Mouse (Mus musculus) frontal cortex, adult 2 months (tissue): ENCODE results near the gene Orm3. TPM values are rescaled to one million over a fixed set of nuclear protein-coding genes. Genes with fewer than 3 reads are reported as not detected.

Source experiments
- DNase-seq, 2 experiments: peaks; one replicate each; pipeline ENCODE4 v3.0.0; 2022; ENCODE audit warnings: low spot score in 1 of 2; ENCODE audit errors: extremely low spot score in 1 of 2
- polyA plus RNA-seq: library from polyadenylated mRNA; depleted of rRNA; stranded (reverse); fragments of >200 nt; gene quantifications from 2 replicates; pipeline ENCODE4 v1.2.3, GENCODE M21; 2012

Orm3 gene
- polyA plus RNA-seq, 1 experiment: not detected

- no peak for DNase-seq
Observed at GRCm38 (mm10) chr4:63362150-63362549, 6.2 kb downstream of the Orm3 start, which contains the start of gene Orm2. TSS of gene Orm2 (plus strand) at chr4:63362449.

- peak; percentile 72 to 96 for DNase-seq
Observed at GRCm38 (mm10) chr4:63368577-63368976, 12.6 kb downstream of the Orm3 start.

- DNase-seq: no peak
Observed at GRCm38 (mm10) chr4:63370897-63371296, 14.9 kb downstream of the Orm3 start.

GRCm38 (mm10) chr4:63371890-63372289, 15.9 kb downstream of the Orm3 start:
- peak in 1 of 2 experiments; percentile 51 for DNase-seq

- no peak for DNase-seq
Observed at GRCm38 (mm10) chr4:63373404-63373803, 17.4 kb downstream of the Orm3 start.

- DNase-seq: no peak
Observed at GRCm38 (mm10) chr4:63374331-63374730, 18.4 kb downstream of the Orm3 start.

- DNase-seq: no peak
Observed at GRCm38 (mm10) chr4:63375367-63375766, 19.4 kb downstream of the Orm3 start.

GRCm38 (mm10) chr4:63377483-63377882, 21.5 kb downstream of the Orm3 start:
- DNase-seq: no peak

GRCm38 (mm10) chr4:63382676-63383369, 26.9 kb downstream of the Orm3 start:
- no peak for DNase-seq

- DNase-seq: no peak
Observed at GRCm38 (mm10) chr4:63383474-63383873, 27.5 kb downstream of the Orm3 start.

- no peak for DNase-seq
Observed at GRCm38 (mm10) chr4:63384262-63384661, 28.3 kb downstream of the Orm3 start.

- DNase-seq: no peak
Observed at GRCm38 (mm10) chr4:63385253-63385652, 29.3 kb downstream of the Orm3 start.

- DNase-seq: no peak
Observed at GRCm38 (mm10) chr4:63385784-63386183, 29.8 kb downstream of the Orm3 start.

- no peak for DNase-seq
Observed at GRCm38 (mm10) chr4:63388029-63388428, 32.1 kb downstream of the Orm3 start.

GRCm38 (mm10) chr4:63389121-63389886, 33.3 kb downstream of the Orm3 start:
- no peak for DNase-seq

- DNase-seq: no peak
Observed at GRCm38 (mm10) chr4:63389887-63390528, 34.0 kb downstream of the Orm3 start.

- DNase-seq: no peak
Observed at GRCm38 (mm10) chr4:63391322-63391721, 35.4 kb downstream of the Orm3 start.

- DNase-seq: no peak
Observed at GRCm38 (mm10) chr4:63397981-63398537, 42.1 kb downstream of the Orm3 start.

GRCm38 (mm10) chr4:63398854-63399609, 43.1 kb downstream of the Orm3 start:
- DNase-seq: no peak

- no peak for DNase-seq
Observed at GRCm38 (mm10) chr4:63399691-63400270, 43.8 kb downstream of the Orm3 start.
